Mouse (Mus musculus): Measurements from ENCODE around the gene Ltb.
"Not testable (repeated sequence)": the region's sequence is repeated elsewhere in the genome, so short reads cannot be mapped to it uniquely, and the experiment has no call there.

Ltb gene

GRCm38 (mm10) chr17:35225456-35225855, 31.2 kb downstream of the Ltb start:
- DNase-seq (ENCODE audit: low spot score in 2 of 2): no peak

- DNase-seq (ENCODE audit: low spot score in 2 of 2): no peak
These were observed 32.4 kb downstream of the Ltb start for GRCm38 (mm10) chr17:35226561-35227046.

GRCm38 (mm10) chr17:35231022-35231421, 36.8 kb downstream of the Ltb start:
- no peak for DNase-seq (ENCODE audit: low spot score in 2 of 2)

DNA sequence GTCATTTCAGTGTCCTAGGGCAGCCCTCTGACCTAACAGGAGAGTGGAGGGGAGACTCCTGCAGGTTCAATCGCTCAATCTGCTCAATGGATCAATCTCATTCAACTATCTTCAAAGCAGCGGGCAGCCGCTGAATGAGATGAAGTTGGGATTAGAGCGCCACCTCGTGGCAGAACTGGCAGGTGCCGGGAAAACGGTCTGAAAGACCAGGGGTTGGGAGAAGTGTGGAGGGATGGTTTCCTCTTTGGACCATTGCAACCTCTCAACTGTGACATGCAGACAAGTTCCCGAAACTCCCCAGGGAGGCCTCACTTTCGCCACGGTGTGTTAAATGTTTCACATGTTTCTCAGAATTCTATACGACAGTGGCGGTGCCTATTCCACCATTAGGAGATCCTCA, 37.8 kb downstream of the Ltb start:
- DNase-seq (ENCODE audit: low spot score in 2 of 2): peak; percentile 89 to 92

DNA sequence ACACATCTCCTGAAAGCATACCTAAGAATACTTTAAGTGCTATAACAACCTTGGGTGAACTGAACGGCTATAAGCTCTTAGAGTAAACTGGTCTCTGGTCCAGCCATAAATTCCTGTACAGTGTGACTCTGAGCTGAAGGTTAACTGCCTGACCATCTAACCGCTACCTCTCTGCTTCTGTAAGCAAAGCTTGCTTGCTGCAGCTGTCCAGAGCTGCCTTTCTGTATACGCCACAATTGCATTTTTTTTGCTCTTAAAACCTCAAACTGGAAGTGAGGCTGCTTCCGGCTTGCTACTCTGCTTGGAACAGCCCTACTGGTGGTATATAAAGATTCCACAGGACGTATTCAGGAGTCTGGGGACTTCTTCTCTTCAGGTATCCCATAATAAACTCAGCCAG, 38.4 kb downstream of the Ltb start:
- no peak for DNase-seq (ENCODE audit: low spot score in 2 of 2)

GRCm38 (mm10) chr17:35233114-35233980, 39.1 kb downstream of the Ltb start, which contains the start of gene Atp6v1g2:
Gene Atp6v1g2, plus strand, starts transcription at chr17:35233660.
- DNase-seq (ENCODE audit: low spot score in 2 of 2): no peak

- DNase-seq (ENCODE audit: low spot score in 2 of 2): not testable (repeated sequence)
These were observed 39.9 kb downstream of the Ltb start for GRCm38 (mm10) chr17:35234090-35234489.

DNA sequence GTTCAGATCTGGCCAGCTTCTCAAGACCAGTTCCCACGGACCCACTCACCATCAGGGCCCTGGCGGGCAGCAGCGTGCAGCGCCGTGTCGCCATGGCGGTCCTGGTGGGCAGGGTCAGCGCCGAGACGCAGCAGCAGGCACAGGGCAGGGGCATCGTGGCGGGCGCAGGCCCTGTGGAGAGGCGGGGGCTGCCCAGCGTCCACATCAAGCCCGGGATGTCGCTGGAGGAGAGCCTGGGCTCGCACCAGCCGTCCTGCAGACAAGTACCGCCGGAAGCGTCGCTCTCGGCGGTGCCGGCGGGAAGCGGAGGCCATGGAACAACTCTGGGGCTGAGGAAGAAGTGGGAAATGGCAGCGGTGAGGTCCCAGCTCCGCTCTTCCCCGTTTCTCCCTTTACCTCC, 40.7 kb downstream of the Ltb start:
- peak; percentile 59 to 67 for DNase-seq (ENCODE audit: low spot score in 2 of 2)

- peak; percentile 73 to 87 for DNase-seq (ENCODE audit: low spot score in 2 of 2)
These were observed 41.6 kb downstream of the Ltb start, which contains the start of gene Nfkbil1 for GRCm38 (mm10) chr17:35235614-35236389. Gene Nfkbil1, minus strand, starts transcription at chr17:35235792.

- DNase-seq (ENCODE audit: low spot score in 2 of 2): peak; percentile 99 to 100
These were observed 42.1 kb downstream of the Ltb start for GRCm38 (mm10) chr17:35236390-35236746.

DNA sequence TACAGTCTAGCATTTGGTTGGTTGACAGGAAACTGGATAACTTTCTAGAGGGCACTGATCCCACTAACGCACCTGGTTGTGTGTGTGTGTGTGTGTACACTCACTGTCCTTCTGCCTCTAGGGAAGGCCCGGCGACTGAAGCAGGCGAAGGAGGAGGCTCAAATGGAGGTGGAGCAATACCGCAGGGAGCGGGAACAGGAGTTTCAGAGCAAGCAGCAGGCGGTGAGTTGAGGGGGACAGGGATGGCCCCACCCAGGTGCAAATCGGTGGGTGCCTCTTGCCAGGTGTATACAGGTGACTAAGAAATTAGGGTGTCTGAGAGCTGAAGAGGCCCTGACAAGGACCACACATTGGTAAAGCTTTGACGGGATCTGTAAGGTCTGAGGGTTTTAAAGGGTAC, 42.8 kb downstream of the Ltb start:
- no peak for DNase-seq (ENCODE audit: low spot score in 2 of 2)

DNA sequence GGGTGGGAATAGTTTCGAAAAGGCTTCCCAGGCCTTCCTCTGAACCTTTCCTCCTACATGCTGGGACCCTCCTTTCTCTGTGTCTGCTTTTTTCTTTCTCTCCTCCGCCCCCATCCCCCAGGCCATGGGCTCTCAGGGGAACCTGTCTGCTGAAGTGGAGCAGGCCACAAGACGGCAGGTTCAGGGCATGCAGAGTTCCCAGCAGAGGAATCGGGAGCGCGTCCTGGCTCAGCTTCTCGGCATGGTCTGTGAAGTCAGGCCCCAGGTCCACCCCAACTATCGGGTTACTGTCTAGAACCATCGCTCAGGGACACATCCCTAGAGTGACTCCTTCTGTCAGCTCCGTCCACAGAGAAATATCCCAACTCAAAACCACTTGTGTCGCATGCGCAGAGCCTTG, 43.3 kb downstream of the Ltb start:
- no peak for DNase-seq (ENCODE audit: low spot score in 2 of 2)

- DNase-seq (ENCODE audit: low spot score in 2 of 2): no peak
These were observed 45.5 kb downstream of the Ltb start for GRCm38 (mm10) chr17:35239700-35240099.

- no peak for DNase-seq (ENCODE audit: low spot score in 2 of 2)
These were observed 46.4 kb downstream of the Ltb start for GRCm38 (mm10) chr17:35240384-35241304.

GRCm38 (mm10) chr17:35241305-35242014, 47.2 kb downstream of the Ltb start, which contains the start of gene Ddx39b:
Gene Ddx39b, plus strand, starts transcription at chr17:35241746.
- DNase-seq (ENCODE audit: low spot score in 2 of 2): peak; percentile 92 to 95

- peak; percentile 65 to 70 for DNase-seq (ENCODE audit: low spot score in 2 of 2)
These were observed 48.0 kb downstream of the Ltb start for GRCm38 (mm10) chr17:35242015-35242941.

GRCm38 (mm10) chr17:35243086-35243485, 48.8 kb downstream of the Ltb start:
- DNase-seq (ENCODE audit: low spot score in 2 of 2): peak; percentile 42 to 56

DNA sequence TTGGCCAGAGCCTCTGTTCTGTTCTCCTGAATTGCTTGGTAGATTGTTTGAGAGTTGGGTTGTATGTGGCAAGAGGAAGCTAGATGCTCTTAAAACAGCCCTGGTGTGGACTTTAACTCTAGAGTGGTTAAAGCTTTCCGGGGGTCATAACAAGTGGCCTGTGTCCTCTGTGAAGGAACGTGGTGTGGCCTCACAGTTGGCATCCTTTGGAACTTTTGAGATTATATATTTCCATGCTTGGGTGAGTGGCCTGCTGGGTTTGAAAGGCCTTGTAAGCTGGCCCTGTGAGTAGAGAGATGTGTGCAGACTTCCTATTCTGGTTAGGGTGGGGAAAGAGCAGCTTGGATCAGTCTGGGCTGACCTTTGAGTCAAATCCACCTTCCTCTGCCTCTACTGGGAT, 50.8 kb downstream of the Ltb start:
- no peak for DNase-seq (ENCODE audit: low spot score in 2 of 2)
